Mouse (Mus musculus) small intestine, adult 2 months (tissue): ENCODE data around the gene Hoxd10.

Source experiments
- CTCF ChIP-seq: fragments of 200-500 bp; IDR thresholded peaks from 2 replicates; pipeline ENCODE4 v1.5.1; 2012; ENCODE audit warnings: low read depth, mild to moderate bottlenecking, control low read depth, inconsistent platforms, low read length, moderate library complexity, mixed read lengths; ENCODE audit not compliant: insufficient replicate concordance, insufficient read length; ENCODE audit errors: extremely low read depth
- POLR2A ChIP-seq: fragments of 200-500 bp; IDR thresholded peaks from 2 replicates; pipeline ENCODE4 v1.6.1; 2012; ENCODE audit warnings: low read depth, mild to moderate bottlenecking, control low read depth, inconsistent platforms, low read length, moderate library complexity

DNA sequence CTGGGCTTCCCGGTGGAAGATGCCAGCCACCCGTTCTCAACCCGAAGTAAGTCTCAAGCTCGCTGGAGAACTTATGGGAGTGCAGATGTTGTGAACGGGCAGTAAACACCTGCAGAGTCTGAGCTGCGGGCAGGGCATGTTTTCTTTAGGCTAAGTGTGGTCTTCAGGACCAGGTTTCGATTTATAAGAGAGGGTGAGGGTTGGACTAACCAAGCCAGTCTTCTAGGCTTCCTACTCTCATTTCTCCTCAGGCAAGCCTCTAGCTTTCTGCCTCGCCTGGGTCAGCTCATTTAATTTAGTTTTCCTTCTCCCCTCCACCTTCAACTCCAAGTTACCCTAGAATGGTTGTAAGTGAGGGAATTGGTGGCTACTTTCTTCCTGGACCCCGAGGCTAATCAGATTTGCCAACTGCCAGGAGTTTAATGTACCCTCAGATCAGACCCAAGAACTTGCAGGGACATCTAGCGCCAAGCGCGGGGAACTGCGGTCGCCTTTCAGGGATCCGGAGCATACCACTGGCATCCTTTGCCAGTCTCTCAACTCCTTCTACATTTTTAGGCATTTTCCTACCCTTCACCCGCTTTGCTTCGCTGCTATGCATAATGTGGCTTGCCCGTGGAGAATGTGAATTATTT lies 28.3 kb upstream of the Hoxd10 start:
- TF ChIP-seq POLR2A (no peak), CTCF (peak; percentile 60; the same call in 1 of the 2 replicates)
